Mouse (Mus musculus) myocyte (in vitro differentiated cells): ENCODE data around the gene Rptor. TPM values are rescaled to one million over a fixed set of nuclear protein-coding genes. Genes with fewer than 3 reads are reported as not detected.
A peak's percentile ranks its signal among the peaks of the same experiment; 100 is the strongest.

ENCODE experiments used
- H3K27me3 ChIP-seq: one replicate; pipeline ENCODE4 v1.6.1; 2011; ENCODE audit not compliant: control insufficient read depth, insufficient read depth, insufficient read length
- H3K36me3 ChIP-seq: one replicate; pipeline ENCODE4 v1.6.1; 2011; ENCODE audit not compliant: control insufficient read depth, insufficient read depth
- H3K4me2 ChIP-seq: one replicate; pipeline ENCODE4 v1.6.1; 2011; ENCODE audit warnings: low read depth, control low read depth
- H3K4me3 ChIP-seq: one replicate; pipeline ENCODE4 v1.5.1; 2011; ENCODE audit warnings: mild to moderate bottlenecking, control low read depth, moderate library complexity
- H3K79me2 ChIP-seq: one replicate; pipeline ENCODE4 v1.6.1; 2011; ENCODE audit not compliant: control insufficient read depth, insufficient read depth
- H3ac ChIP-seq: one replicate; pipeline ENCODE4 v1.6.1; 2011; ENCODE audit not compliant: control insufficient read depth, insufficient read length
- CEBPB ChIP-seq: IDR thresholded peaks from 2 replicates; pipeline ENCODE4 v1.6.1; 2011; ENCODE audit warnings: mild to moderate bottlenecking, moderate library complexity; ENCODE audit not compliant: poor library complexity, insufficient read depth, severe bottlenecking
- E2F4 ChIP-seq: IDR thresholded peaks from one replicate; pipeline ENCODE4 v1.6.1; 2011; ENCODE audit warnings: mild to moderate bottlenecking, control low read depth, moderate library complexity; ENCODE audit not compliant: insufficient read depth
- MAX ChIP-seq: IDR thresholded peaks from one replicate; pipeline ENCODE4 v1.6.1; 2011; ENCODE audit warnings: low read depth, mild to moderate bottlenecking, control low read depth
- MYOD1 ChIP-seq, 3 experiments: IDR thresholded peaks; one replicate each; pipeline ENCODE4 v1.6.1; 2011; ENCODE audit warnings: control low read depth in 2 of 3, low read depth in 2 of 3, mild to moderate bottlenecking in 2 of 3, moderate library complexity in 1 of 3; ENCODE audit not compliant: insufficient read length in 2 of 3, control insufficient read depth in 1 of 3
- MYOG ChIP-seq, 3 experiments: IDR thresholded peaks; one replicate each; pipeline ENCODE4 v1.6.1; 2011; ENCODE audit warnings: control low read depth in 2 of 3, low read depth in 2 of 3, mild to moderate bottlenecking in 2 of 3; ENCODE audit not compliant: insufficient read length in 2 of 3, control insufficient read depth in 1 of 3, insufficient read depth in 1 of 3
- POLR2A ChIP-seq: IDR thresholded peaks from one replicate; pipeline ENCODE4 v1.6.1; 2011; ENCODE audit warnings: low read depth, mild to moderate bottlenecking, control low read depth, moderate library complexity; ENCODE audit not compliant: insufficient read length
- POLR2AphosphoS2 ChIP-seq: IDR thresholded peaks from one replicate; pipeline ENCODE4 v1.6.1; 2011; ENCODE audit warnings: low read depth, control low read depth; ENCODE audit not compliant: insufficient read length
- REST ChIP-seq: IDR thresholded peaks from one replicate; pipeline ENCODE4 v1.6.1; 2011; ENCODE audit warnings: mild to moderate bottlenecking, control low read depth, moderate library complexity; ENCODE audit not compliant: insufficient read depth, insufficient read length
- SRF ChIP-seq: IDR thresholded peaks from one replicate; pipeline ENCODE4 v1.6.1; 2011; ENCODE audit warnings: low read depth; ENCODE audit not compliant: control insufficient read depth, insufficient read length
- TCF12 ChIP-seq: IDR thresholded peaks from one replicate; pipeline ENCODE4 v1.6.1; 2011; ENCODE audit warnings: mild to moderate bottlenecking, control low read depth; ENCODE audit not compliant: poor library complexity, insufficient read depth, severe bottlenecking
- TCF3 ChIP-seq: IDR thresholded peaks from one replicate; pipeline ENCODE4 v1.6.1; 2011; ENCODE audit warnings: low read depth, control low read depth; ENCODE audit not compliant: insufficient read length
- USF1 ChIP-seq: IDR thresholded peaks from one replicate; pipeline ENCODE4 v1.6.1; 2011; ENCODE audit warnings: low read depth, mild to moderate bottlenecking, control low read depth, moderate library complexity
- polyA plus RNA-seq: library from polyadenylated mRNA; unstranded; fragments of >200 nt; fragmentation: generic; extraction: Trizol; gene quantifications from one replicate; pipeline ENCODE4 v1.2.1, GENCODE M21; 2012; ENCODE audit warnings: missing spikeins

Rptor gene
- polyA plus RNA-seq, 1 experiment = 59.5 TPM

- no peak overlapping the region for H3K4me2 ChIP-seq
- H3K27me3 ChIP-seq = peaks cover 8% of the 10 kb centered on the region
Observed at GRCm38 (mm10) chr11:119558870-119559610, 43.7 kb upstream of the Rptor start.

GRCm38 (mm10) chr11:119562286-119562685 is 40.4 kb upstream of the Rptor start:
- H3K27me3 ChIP-seq = peaks cover 13% of the 10 kb centered on the region
- H3ac ChIP-seq = no peak overlapping the region
- H3K79me2 ChIP-seq = no peaks in the 10 kb centered on the region
- TF ChIP-seq MYOG (IDR thresholded peaks at IDR 0.05; ENCODE audit: control insufficient read depth in 1 of 3, insufficient read depth in 1 of 3, insufficient read length in 2 of 3, low read depth in 2 of 3) (no peak), TCF3 (no peak), REST (no peak), SRF (no peak), E2F4 (no peak), MAX (no peak)
- H3K4me2 ChIP-seq = no peak overlapping the region
- H3K4me3 ChIP-seq = no peak overlapping the region
- H3K36me3 ChIP-seq = no peaks in the 10 kb centered on the region

More at GRCm38 (mm10) chr11:119558870-119559610, 43.7 kb upstream of the Rptor start:
- no peak for TF ChIP-seq E2F4
- TF ChIP-seq TCF12 = no peak
- TF ChIP-seq SRF = no peak
- peak; percentile 9 for TF ChIP-seq USF1
- no peak for TF ChIP-seq POLR2A
- TF ChIP-seq MYOD1 (IDR thresholded peaks at IDR 0.05; ENCODE audit: control insufficient read depth in 1 of 3, insufficient read length in 2 of 3, low read depth in 2 of 3) = no peak
- TF ChIP-seq POLR2AphosphoS2 = no peak
- TF ChIP-seq MYOG (IDR thresholded peaks at IDR 0.05; ENCODE audit: control insufficient read depth in 1 of 3, insufficient read depth in 1 of 3, insufficient read length in 2 of 3, low read depth in 2 of 3) = no peak
- no peak overlapping the region for H3K4me3 ChIP-seq
- H3K79me2 ChIP-seq = no peaks in the 10 kb centered on the region
- H3ac ChIP-seq = no peak overlapping the region
- no peaks in the 10 kb centered on the region for H3K36me3 ChIP-seq

GRCm38 (mm10) chr11:119563166-119563565 is 39.5 kb upstream of the Rptor start:
- H3ac ChIP-seq = no peak overlapping the region
- peaks cover 13% of the 10 kb centered on the region for H3K27me3 ChIP-seq
- TF ChIP-seq POLR2AphosphoS2 = no peak
- TF ChIP-seq POLR2A = no peak
- no peak for TF ChIP-seq E2F4
- no peak for TF ChIP-seq REST
- TF ChIP-seq CEBPB = no peak
- TF ChIP-seq USF1 = no peak
- no peak for TF ChIP-seq MAX
- TF ChIP-seq TCF3 = no peak
- no peak for TF ChIP-seq MYOD1 (IDR thresholded peaks at IDR 0.05; ENCODE audit: control insufficient read depth in 1 of 3, insufficient read length in 2 of 3, low read depth in 2 of 3)
- no peak for TF ChIP-seq MYOG (IDR thresholded peaks at IDR 0.05; ENCODE audit: control insufficient read depth in 1 of 3, insufficient read depth in 1 of 3, insufficient read length in 2 of 3, low read depth in 2 of 3)
- no peak overlapping the region for H3K4me2 ChIP-seq
- H3K36me3 ChIP-seq = no peaks in the 10 kb centered on the region
- no peak overlapping the region for H3K4me3 ChIP-seq
- no peaks in the 10 kb centered on the region for H3K79me2 ChIP-seq

- Histone ChIP-seq H3K4me3 (no peak overlapping the region), H3K4me2 (no peak overlapping the region), H3ac (no peak overlapping the region), H3K36me3 (no peaks in the 10 kb centered on the region), H3K79me2 (no peaks in the 10 kb centered on the region), H3K27me3 (peaks cover 11% of the 10 kb centered on the region)
- TF ChIP-seq SRF (no peak), MYOD1 (IDR thresholded peaks at IDR 0.05; ENCODE audit: control insufficient read depth in 1 of 3, insufficient read length in 2 of 3, low read depth in 2 of 3) (no peak), E2F4 (no peak), POLR2AphosphoS2 (no peak), TCF12 (no peak), TCF3 (no peak), USF1 (no peak), MAX (no peak), CEBPB (no peak), POLR2A (no peak), REST (no peak), MYOG (IDR thresholded peaks at IDR 0.05; ENCODE audit: control insufficient read depth in 1 of 3, insufficient read depth in 1 of 3, insufficient read length in 2 of 3, low read depth in 2 of 3) (no peak)
Observed at GRCm38 (mm10) chr11:119564383-119564782, 38.3 kb upstream of the Rptor start.

- no peak overlapping the region for H3ac ChIP-seq
- peaks cover 5% of the 10 kb centered on the region for H3K27me3 ChIP-seq
- no peak overlapping the region for H3K4me3 ChIP-seq
- no peaks in the 10 kb centered on the region for H3K79me2 ChIP-seq
- H3K36me3 ChIP-seq = no peaks in the 10 kb centered on the region
- H3K4me2 ChIP-seq = no peak overlapping the region
- TF ChIP-seq E2F4 = no peak
- TF ChIP-seq TCF3 = no peak
- no peak for TF ChIP-seq MYOD1 (IDR thresholded peaks at IDR 0.05; ENCODE audit: control insufficient read depth in 1 of 3, insufficient read length in 2 of 3, low read depth in 2 of 3)
- no peak for TF ChIP-seq TCF12
- no peak for TF ChIP-seq USF1
- TF ChIP-seq CEBPB = no peak
- TF ChIP-seq MAX = no peak
- TF ChIP-seq SRF = no peak
- no peak for TF ChIP-seq MYOG (IDR thresholded peaks at IDR 0.05; ENCODE audit: control insufficient read depth in 1 of 3, insufficient read depth in 1 of 3, insufficient read length in 2 of 3, low read depth in 2 of 3)
- no peak for TF ChIP-seq POLR2A
- no peak for TF ChIP-seq POLR2AphosphoS2
- TF ChIP-seq REST = no peak
Observed at GRCm38 (mm10) chr11:119565021-119565420, 37.7 kb upstream of the Rptor start.
